Mouse (Mus musculus) embryonic facial prominence, embryonic 14.5 days (tissue): Measurements from ENCODE around the gene Ccdc146. TPM values are rescaled to one million over a fixed set of nuclear protein-coding genes. Genes with fewer than 3 reads are reported as not detected.

Experiments
- ATAC-seq: fragments of 200-750 bp; cut with Nextera tagmentation; 2 replicates; pipeline ENCODE4 v1.8.0; 2017; ENCODE audit warnings: low read depth, moderate number of reproducible peaks, moderate TSS enrichment
- DNase-seq: peaks from one replicate; pipeline ENCODE4 v3.0.0-alpha.2; 2015; ENCODE audit warnings: low spot score
- H3K27ac ChIP-seq: fragments of 300-500 bp; sonication (generic); replicated peaks from 2 replicates; pipeline ENCODE4 v1.5.1; 2014; ENCODE audit warnings: low read depth, mild to moderate bottlenecking, low read length, moderate library complexity
- H3K27me3 ChIP-seq: fragments of 300-500 bp; sonication (generic); replicated peaks from 2 replicates; pipeline ENCODE4 v1.6.1; 2014; ENCODE audit warnings: low read length; ENCODE audit not compliant: control insufficient read depth, insufficient read depth
- H3K36me3 ChIP-seq: fragments of 300-500 bp; sonication (generic); 2 replicates; pipeline ENCODE4 v1.6.1; 2014; ENCODE audit warnings: low read length, mixed read lengths; ENCODE audit not compliant: control insufficient read depth, insufficient read depth
- H3K4me1 ChIP-seq: fragments of 300-500 bp; sonication (generic); 2 replicates; pipeline ENCODE4 v1.6.1; 2014; ENCODE audit warnings: antibody characterized with exemption, low read length; ENCODE audit not compliant: control insufficient read depth, insufficient read depth
- H3K4me2 ChIP-seq: fragments of 300-500 bp; sonication (generic); 2 replicates; pipeline ENCODE4 v1.6.1; 2014; ENCODE audit warnings: low read depth, mild to moderate bottlenecking, low read length, moderate library complexity, mixed read lengths
- H3K4me3 ChIP-seq: fragments of 300-500 bp; sonication (generic); 2 replicates; pipeline ENCODE4 v1.5.1; 2014; ENCODE audit warnings: low read depth, mild to moderate bottlenecking, low read length
- H3K9ac ChIP-seq: fragments of 300-500 bp; sonication (generic); 2 replicates; pipeline ENCODE4 v1.6.1; 2014; ENCODE audit warnings: low read depth, mild to moderate bottlenecking, low read length, moderate library complexity, mixed read lengths
- H3K9me3 ChIP-seq: fragments of 300-500 bp; sonication (generic); 2 replicates; pipeline ENCODE4 v1.6.1; 2016; ENCODE audit warnings: low read length; ENCODE audit not compliant: control insufficient read depth
- WGBS: fragments of 180-500 bp; shearing (Covaris S2); extraction: QIAGEN DNeasy Blood & Tissue Kit; methylation state at CpG from one replicate; pipeline ENCODE4 v1.1.7; 2014; 5-methylcytosine and 5-hydroxymethylcytosine counted together
- polyA plus RNA-seq: library from polyadenylated mRNA; unstranded; fragments of >200 nt; fragmentation: Nextera tagmentation; extraction: Ambion mirVana; gene quantifications from 2 replicates; pipeline ENCODE4 v1.2.1, GENCODE M21; 2014

Gene Ccdc146
- polyA plus RNA-seq, 1 experiment from 2014 or later: 2.8 TPM

GRCm38 (mm10) chr5:21383392-21384251, 40.9 kb downstream of the Ccdc146 start:
- Histone ChIP-seq H3K36me3 (no peaks in the 10 kb centered on the region), H3K4me3 (no peak overlapping the region), H3K27ac (no peak overlapping the region), H3K27me3 (no peaks in the 10 kb centered on the region; the same call in 1 of the 2 replicates), H3K9ac (no peak overlapping the region), H3K9me3 (no peaks in the 10 kb centered on the region), H3K4me1 (peaks cover 6% of the 10 kb centered on the region; the same call in 1 of the 2 replicates), H3K4me2 (no peak overlapping the region)
- no peak for ATAC-seq
- 37% methylated on average over 14 of the region's 14 CpGs for WGBS
- no peak for DNase-seq

- 52% methylated on average over 6 of the region's 6 CpGs for WGBS
- H3K27me3 ChIP-seq: no peaks in the 10 kb centered on the region; the same call in 1 of the 2 replicates
- H3K36me3 ChIP-seq: no peaks in the 10 kb centered on the region
- no peak overlapping the region for H3K4me3 ChIP-seq
- no peak overlapping the region for H3K9ac ChIP-seq
- DNase-seq (no peak), ATAC-seq (no peak)
- no peaks in the 10 kb centered on the region for H3K9me3 ChIP-seq
- H3K4me1 ChIP-seq: peaks cover 6% of the 10 kb centered on the region; the same call in 1 of the 2 replicates
- no peak overlapping the region for H3K27ac ChIP-seq
- no peak overlapping the region for H3K4me2 ChIP-seq
Measured at GRCm38 (mm10) chr5:21382678-21383077, 41.8 kb downstream of the Ccdc146 start.

- Histone ChIP-seq H3K4me3 (no peak overlapping the region), H3K36me3 (no peaks in the 10 kb centered on the region), H3K27me3 (no peaks in the 10 kb centered on the region; the same call in 1 of the 2 replicates), H3K9me3 (no peaks in the 10 kb centered on the region), H3K9ac (no peak overlapping the region), H3K27ac (no peak overlapping the region), H3K4me1 (peaks cover 6% of the 10 kb centered on the region; the same call in 1 of the 2 replicates), H3K4me2 (no peak overlapping the region)
- ATAC-seq (no peak), DNase-seq (no peak)
- 53% methylated on average over 6 of the region's 6 CpGs for WGBS
Measured at GRCm38 (mm10) chr5:21381986-21382385, 42.5 kb downstream of the Ccdc146 start.

- H3K4me2 ChIP-seq: no peak overlapping the region
- no peaks in the 10 kb centered on the region for H3K36me3 ChIP-seq
- H3K4me3 ChIP-seq: no peak overlapping the region
- H3K27me3 ChIP-seq: no peaks in the 10 kb centered on the region; the same call in 1 of the 2 replicates
- 70% methylated on average over 2 of the region's 2 CpGs for WGBS
- H3K9ac ChIP-seq: no peak overlapping the region
- H3K27ac ChIP-seq: no peak overlapping the region
- H3K9me3 ChIP-seq: no peaks in the 10 kb centered on the region
- peaks cover 4% of the 10 kb centered on the region; the same call in 1 of the 2 replicates for H3K4me1 ChIP-seq
- DNase-seq (no peak), ATAC-seq (no peak)
Measured at GRCm38 (mm10) chr5:21378397-21378796, 46.1 kb downstream of the Ccdc146 start.

- DNase-seq (no peak), ATAC-seq (no peak)
- no peak overlapping the region for H3K27ac ChIP-seq
- no peak overlapping the region for H3K9ac ChIP-seq
- no peaks in the 10 kb centered on the region for H3K36me3 ChIP-seq
- H3K9me3 ChIP-seq: no peaks in the 10 kb centered on the region
- peaks cover 8% of the 10 kb centered on the region for H3K27me3 ChIP-seq
- H3K4me2 ChIP-seq: no peak overlapping the region
- peaks cover 3% of the 10 kb centered on the region; the same call in 1 of the 2 replicates for H3K4me1 ChIP-seq
- no peak overlapping the region for H3K4me3 ChIP-seq
- 68% methylated on average over 4 of the region's 4 CpGs for WGBS
Measured at GRCm38 (mm10) chr5:21376935-21377334, 47.5 kb downstream of the Ccdc146 start.

- no peak for DNase-seq
- H3K27me3 ChIP-seq: peaks cover 13% of the 10 kb centered on the region
- H3K4me3 ChIP-seq: peak overlapping the region; percentile 45
- peak overlapping the region; percentile 85 for H3K4me2 ChIP-seq
- H3K36me3 ChIP-seq: no peaks in the 10 kb centered on the region
- no peaks in the 10 kb centered on the region for H3K9me3 ChIP-seq
- H3K9ac ChIP-seq: peak overlapping the region; percentile 60; the same call in 1 of the 2 replicates
- whole genome bisulfite sequencing: 69% methylated on average over 7 of the region's 7 CpGs
- H3K27ac ChIP-seq: no peak overlapping the region
- H3K4me1 ChIP-seq: peaks cover 3% of the 10 kb centered on the region; the same call in 1 of the 2 replicates
- ATAC-seq: no peak
Measured at GRCm38 (mm10) chr5:21373180-21373518, 51.3 kb downstream of the Ccdc146 start.

- ATAC-seq (peak; percentile 92), DNase-seq (peak; percentile 78)
- Histone ChIP-seq H3K36me3 (no peaks in the 10 kb centered on the region), H3K9me3 (no peaks in the 10 kb centered on the region), H3K9ac (peak within 1 kb of the TSS; percentile 60), H3K27me3 (peaks cover 13% of the 10 kb centered on the region), H3K4me3 (peak within 1 kb of the TSS; percentile 45), H3K4me1 (peaks cover 3% of the 10 kb centered on the region; the same call in 1 of the 2 replicates), H3K27ac (no peak within 1 kb of the TSS), H3K4me2 (peak within 1 kb of the TSS; percentile 85)
- 5% methylated on average over 30 of the region's 31 CpGs for WGBS
Measured at GRCm38 (mm10) chr5:21372493-21373179, 51.8 kb downstream of the Ccdc146 start, which contains the start of gene Fgl2. TSS of gene Fgl2 (plus strand) at chr5:21372642.

GRCm38 (mm10) chr5:21371920-21372319, 52.6 kb downstream of the Ccdc146 start:
- peak overlapping the region; percentile 45; the same call in 1 of the 2 replicates for H3K4me3 ChIP-seq
- H3K27ac ChIP-seq: no peak overlapping the region
- ATAC-seq: no peak
- peak overlapping the region; percentile 85 for H3K4me2 ChIP-seq
- H3K4me1 ChIP-seq: peaks cover 3% of the 10 kb centered on the region; the same call in 1 of the 2 replicates
- no peaks in the 10 kb centered on the region for H3K9me3 ChIP-seq
- no peak for DNase-seq
- no peak overlapping the region for H3K9ac ChIP-seq
- 40% methylated on average over 5 of the region's 5 CpGs for WGBS
- peaks cover 13% of the 10 kb centered on the region for H3K27me3 ChIP-seq
- H3K36me3 ChIP-seq: no peaks in the 10 kb centered on the region
